Mouse (Mus musculus) intestine, embryonic 14.5 days (tissue): Measurements from ENCODE around the gene Mapk12. TPM values are rescaled to one million over a fixed set of nuclear protein-coding genes. Genes with fewer than 3 reads are reported as not detected.

ENCODE experiments used
- ATAC-seq: fragments of 200-750 bp; cut with Nextera tagmentation; replicated peaks from 2 replicates; pipeline ENCODE4 v1.8.0; 2017; ENCODE audit warnings: low read depth, moderate number of reproducible peaks, moderate TSS enrichment, moderate library complexity; ENCODE audit not compliant: low FRiP score, low TSS enrichment
- DNase-seq: peaks from one replicate; pipeline ENCODE4 v3.0.0-alpha.2; 2018; ENCODE audit warnings: low spot score
- H3K27ac ChIP-seq: fragments of 300-500 bp; sonication (generic); 2 replicates; pipeline ENCODE4 v1.5.1; 2014; ENCODE audit warnings: low read depth, mild to moderate bottlenecking, control low read depth
- H3K27me3 ChIP-seq: fragments of 300-500 bp; sonication (generic); replicated peaks from 2 replicates; pipeline ENCODE4 v1.6.1; 2014; ENCODE audit warnings: low read length, control low read depth; ENCODE audit not compliant: control insufficient read depth, insufficient read depth
- H3K36me3 ChIP-seq: fragments of 300-500 bp; sonication (generic); 2 replicates; pipeline ENCODE4 v1.6.1; 2014; ENCODE audit warnings: low read length, control low read depth; ENCODE audit not compliant: control insufficient read depth, insufficient read depth
- H3K4me1 ChIP-seq: fragments of 300-500 bp; sonication (generic); replicated peaks from 2 replicates; pipeline ENCODE4 v1.6.1; 2014; ENCODE audit warnings: low read length, control low read depth, mixed read lengths; ENCODE audit not compliant: control insufficient read depth, insufficient read depth
- H3K4me2 ChIP-seq: fragments of 300-500 bp; sonication (generic); 2 replicates; pipeline ENCODE4 v1.6.1; 2014; ENCODE audit warnings: low read length
- H3K4me3 ChIP-seq: fragments of 300-500 bp; sonication (generic); 2 replicates; pipeline ENCODE4 v1.5.1; 2014; ENCODE audit warnings: low read depth, low read length, control low read depth, mixed read lengths
- H3K9ac ChIP-seq: fragments of 300-500 bp; sonication (generic); 2 replicates; pipeline ENCODE4 v1.6.1; 2014; ENCODE audit warnings: mild to moderate bottlenecking, low read length
- H3K9me3 ChIP-seq: fragments of 300-500 bp; sonication (generic); 2 replicates; pipeline ENCODE4 v1.6.1; 2016; ENCODE audit warnings: low read length, control low read depth; ENCODE audit not compliant: control insufficient read depth
- WGBS: fragments of 180-500 bp; shearing (Covaris S2); extraction: QIAGEN DNeasy Blood & Tissue Kit; methylation state at CpG from one replicate; pipeline ENCODE4 v1.1.7; 2014; 5-methylcytosine and 5-hydroxymethylcytosine counted together
- polyA plus RNA-seq: library from polyadenylated mRNA; unstranded; fragments of >200 nt; fragmentation: Nextera tagmentation; extraction: Ambion mirVana; gene quantifications from 2 replicates; pipeline ENCODE4 v1.2.1, GENCODE M21; 2014

Gene Mapk12
- polyA plus RNA-seq, 1 experiment from 2014 or later: 4.5 TPM

DNA sequence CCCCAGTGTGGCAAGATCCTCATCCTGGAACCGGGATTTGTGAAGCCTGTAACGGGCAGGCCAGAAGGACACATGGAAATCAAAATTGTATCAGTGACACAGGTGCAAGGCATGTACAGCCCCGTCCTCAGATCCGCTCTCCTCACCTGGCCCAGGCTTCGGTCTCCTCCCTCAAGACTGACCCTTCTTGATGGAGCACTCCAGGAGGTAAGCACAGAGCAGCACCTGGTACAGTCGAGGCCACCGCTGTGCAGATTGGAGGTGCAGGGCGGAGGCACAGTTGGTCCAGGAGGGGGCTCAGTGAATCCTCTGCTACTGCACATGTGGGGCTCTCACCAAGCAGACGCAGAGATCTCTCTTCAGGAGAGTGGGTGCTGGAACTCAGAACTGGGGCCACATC is 15.2 kb downstream of the Mapk12 start:
- H3K27ac ChIP-seq: no peak overlapping the region
- peaks cover 11% of the 10 kb centered on the region; the same call in 1 of the 2 replicates for H3K36me3 ChIP-seq
- 93% methylated on average over 9 of the region's 9 CpGs for WGBS
- H3K4me2 ChIP-seq: no peak overlapping the region
- no peaks in the 10 kb centered on the region for H3K27me3 ChIP-seq
- H3K4me3 ChIP-seq: no peak overlapping the region
- peaks cover 31% of the 10 kb centered on the region for H3K4me1 ChIP-seq
- H3K9ac ChIP-seq: no peak overlapping the region
- no peaks in the 10 kb centered on the region for H3K9me3 ChIP-seq
- ATAC-seq: no peak
- DNase-seq: no peak

DNA sequence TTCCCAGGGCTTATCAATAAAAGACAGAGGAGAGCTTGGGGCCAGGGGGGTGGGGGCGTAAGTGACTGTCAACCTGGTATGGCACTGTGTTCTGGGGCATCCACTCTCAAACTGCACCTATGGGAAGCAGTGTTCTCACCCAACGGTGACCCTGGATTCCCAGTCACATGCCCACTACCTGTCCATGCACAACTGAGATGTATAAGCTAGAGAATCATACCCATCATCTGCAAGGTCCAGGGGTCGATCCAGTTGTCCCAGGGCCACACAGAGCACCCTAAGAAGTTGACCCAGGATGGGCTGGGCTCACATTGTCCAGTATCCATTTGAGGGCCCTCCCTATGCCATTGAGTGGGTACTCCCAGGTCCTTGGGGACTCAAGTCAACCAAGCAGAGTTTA is 16.2 kb downstream of the Mapk12 start:
- H3K4me1 ChIP-seq: peaks cover 34% of the 10 kb centered on the region
- whole genome bisulfite sequencing: 91% methylated on average over 3 of the region's 3 CpGs
- H3K27me3 ChIP-seq: no peaks in the 10 kb centered on the region
- no peaks in the 10 kb centered on the region for H3K9me3 ChIP-seq
- peaks cover 11% of the 10 kb centered on the region; the same call in 1 of the 2 replicates for H3K36me3 ChIP-seq
- H3K9ac ChIP-seq: no peak overlapping the region
- no peak overlapping the region for H3K4me2 ChIP-seq
- DNase-seq: no peak
- H3K4me3 ChIP-seq: no peak overlapping the region
- no peak overlapping the region for H3K27ac ChIP-seq
- ATAC-seq: no peak

DNA sequence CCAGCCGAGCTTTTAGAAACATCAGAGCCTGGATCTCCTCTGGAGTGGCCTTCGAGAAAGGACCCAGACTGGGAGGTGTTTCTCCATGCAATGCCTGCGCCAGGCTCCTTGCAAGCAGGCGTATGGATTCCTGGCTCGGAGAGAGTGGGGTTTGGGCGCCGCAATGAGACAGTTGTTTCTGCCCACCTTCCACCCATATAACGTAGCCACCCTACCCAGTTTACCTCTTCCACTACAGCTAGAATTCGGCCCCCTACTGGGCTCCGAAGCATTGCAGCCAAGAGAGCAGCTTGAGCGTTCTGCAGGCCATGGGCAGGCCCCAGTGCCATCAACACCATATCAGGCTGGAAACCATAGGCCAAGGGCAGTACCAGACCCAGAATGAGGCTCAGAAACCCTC is 16.9 kb downstream of the Mapk12 start:
- peak overlapping the region; percentile 94 for H3K4me3 ChIP-seq
- H3K27ac ChIP-seq: peak overlapping the region; percentile 45; the same call in 1 of the 2 replicates
- peaks cover 34% of the 10 kb centered on the region for H3K4me1 ChIP-seq
- no peaks in the 10 kb centered on the region for H3K27me3 ChIP-seq
- no peaks in the 10 kb centered on the region for H3K9me3 ChIP-seq
- H3K9ac ChIP-seq: peak overlapping the region; percentile 86
- ATAC-seq: 0 out of 2 replicates have a peak, but pooled peaks have one; percentile 6
- DNase-seq: peak; percentile 57
- WGBS: 32% methylated on average over 11 of the region's 11 CpGs
- H3K4me2 ChIP-seq: peak overlapping the region; percentile 88
- H3K36me3 ChIP-seq: peaks cover 11% of the 10 kb centered on the region; the same call in 1 of the 2 replicates

DNA sequence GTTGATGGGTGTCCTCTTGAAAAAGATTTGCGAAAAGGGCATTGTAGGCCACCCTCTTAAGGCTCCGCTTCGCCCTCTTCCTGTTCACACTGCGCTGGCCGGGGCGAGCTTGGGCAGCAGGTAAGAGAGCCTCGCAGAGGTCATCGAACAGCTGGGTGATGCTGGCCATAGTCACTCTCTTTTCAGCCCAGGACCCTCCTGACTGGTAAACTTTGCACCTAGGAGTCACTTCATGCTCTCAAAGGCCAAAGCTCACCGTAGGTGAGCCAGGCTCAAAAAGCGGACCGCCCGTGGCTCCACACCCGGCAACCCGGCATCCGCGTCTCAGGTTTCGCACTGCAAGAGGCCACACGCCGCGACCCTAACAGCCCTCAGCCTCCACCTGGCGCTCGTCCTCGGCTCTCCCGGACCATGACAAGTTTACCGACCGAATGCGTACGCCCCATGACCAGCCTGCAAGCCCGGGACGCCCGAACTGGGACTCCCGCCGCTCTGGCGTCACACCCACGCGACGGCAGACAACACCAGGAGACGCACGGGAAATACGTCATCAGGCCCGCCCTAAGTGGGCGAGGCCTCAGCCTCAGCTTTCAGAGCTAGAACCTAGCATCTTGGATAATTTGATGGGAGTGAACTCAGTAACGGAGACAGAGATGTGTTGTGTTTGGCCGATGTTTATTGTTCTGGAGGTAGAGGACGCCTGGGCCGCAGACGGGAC is 17.7 kb downstream of the Mapk12 start, which contains the start of gene Tubgcp6:
Gene Tubgcp6, minus strand, starts transcription at position 464 of the 718 bp plus-strand sequence.
- H3K4me1 ChIP-seq: peaks cover 31% of the 10 kb centered on the region
- ATAC-seq: peak; percentile 86
- peak within 1 kb of the TSS; percentile 94 for H3K4me3 ChIP-seq
- peak within 1 kb of the TSS; percentile 88 for H3K4me2 ChIP-seq
- under 1% methylated on average over 47 of the region's 47 CpGs for WGBS
- H3K27ac ChIP-seq: peak within 1 kb of the TSS; percentile 45; the same call in 1 of the 2 replicates
- peaks cover 17% of the 10 kb centered on the region for H3K36me3 ChIP-seq
- DNase-seq: peak; percentile 98
- no peaks in the 10 kb centered on the region for H3K9me3 ChIP-seq
- H3K27me3 ChIP-seq: no peaks in the 10 kb centered on the region
- peak within 1 kb of the TSS; percentile 86 for H3K9ac ChIP-seq

DNA sequence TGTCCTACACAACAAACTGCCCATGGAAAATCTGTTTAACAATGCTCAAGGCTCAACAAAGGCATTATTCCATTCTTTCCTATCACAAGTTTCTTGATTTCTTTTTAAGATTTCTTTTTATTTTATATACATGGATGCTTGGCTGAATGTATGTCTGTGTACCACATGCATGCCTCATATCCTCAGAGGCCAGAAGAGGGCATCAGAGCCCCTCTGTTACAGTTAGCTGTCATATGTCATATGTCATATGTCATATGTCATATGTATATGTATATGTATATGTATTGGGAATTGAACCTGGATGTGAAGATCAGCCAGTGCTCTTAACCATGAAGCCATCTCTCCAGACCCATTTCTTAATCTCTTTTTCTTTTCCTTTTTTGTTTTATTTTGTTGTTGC is 22.5 kb downstream of the Mapk12 start:
- Histone ChIP-seq H3K4me1 (peaks cover 18% of the 10 kb centered on the region), H3K36me3 (peaks cover 42% of the 10 kb centered on the region), H3K9me3 (no peaks in the 10 kb centered on the region), H3K4me2 (no peak overlapping the region), H3K27me3 (no peaks in the 10 kb centered on the region), H3K9ac (no peak overlapping the region), H3K27ac (no peak overlapping the region), H3K4me3 (no peak overlapping the region)
- ATAC-seq (no peak), DNase-seq (no peak)

DNA sequence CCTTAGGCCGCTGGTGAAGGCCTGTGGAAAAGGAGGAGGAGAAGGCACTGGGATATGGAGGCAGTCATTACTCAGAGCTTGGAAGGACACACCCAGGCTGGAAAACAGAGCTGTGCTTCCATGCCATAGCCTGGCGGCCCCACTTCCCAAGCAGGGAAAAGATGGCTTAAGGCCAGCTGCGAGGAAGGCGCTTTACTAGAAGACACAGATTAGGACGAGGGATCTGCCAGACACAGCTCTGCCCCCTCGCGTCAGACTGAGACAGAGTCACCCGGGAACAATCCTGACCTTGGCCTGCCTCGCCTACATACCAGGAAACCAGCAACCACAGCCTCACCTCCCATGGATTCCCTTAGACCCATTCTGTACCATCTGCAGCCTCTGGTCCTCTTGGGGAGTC is 30.4 kb downstream of the Mapk12 start:
- Histone ChIP-seq H3K9ac (no peak overlapping the region), H3K36me3 (peaks cover 95% of the 10 kb centered on the region), H3K9me3 (no peaks in the 10 kb centered on the region), H3K4me1 (no peaks in the 10 kb centered on the region), H3K4me3 (no peak overlapping the region), H3K4me2 (no peak overlapping the region), H3K27ac (no peak overlapping the region), H3K27me3 (no peaks in the 10 kb centered on the region)
- 79% methylated on average over 9 of the region's 9 CpGs for WGBS
- ATAC-seq (no peak), DNase-seq (no peak)

DNA sequence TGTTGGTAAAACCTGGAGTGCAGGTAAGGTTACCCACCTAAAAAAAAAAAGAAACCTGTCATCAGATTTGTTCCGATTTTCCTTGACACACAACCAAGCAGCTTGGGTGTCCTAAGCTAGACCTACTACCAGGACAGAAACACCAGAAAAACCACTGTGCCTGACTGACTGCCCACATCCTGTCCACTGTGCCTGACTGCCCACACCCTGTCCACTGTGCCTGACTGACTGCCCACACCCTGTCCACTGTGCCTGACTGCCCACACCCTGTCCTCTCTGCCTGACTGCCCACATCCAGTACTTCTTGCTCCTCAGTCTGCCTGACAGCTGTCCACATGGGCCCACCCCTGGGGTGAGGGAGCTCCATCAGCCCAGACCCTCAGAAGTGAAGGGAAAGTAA is 33.5 kb downstream of the Mapk12 start:
- H3K27ac ChIP-seq: no peak overlapping the region
- no peak overlapping the region for H3K9ac ChIP-seq
- peaks cover 95% of the 10 kb centered on the region for H3K36me3 ChIP-seq
- H3K4me2 ChIP-seq: no peak overlapping the region
- WGBS: 95% methylated on average over 1 of the region's 1 CpGs
- H3K9me3 ChIP-seq: no peaks in the 10 kb centered on the region
- DNase-seq (no peak), ATAC-seq (no peak)
- no peak overlapping the region for H3K4me3 ChIP-seq
- no peaks in the 10 kb centered on the region for H3K4me1 ChIP-seq
- no peaks in the 10 kb centered on the region for H3K27me3 ChIP-seq

DNA sequence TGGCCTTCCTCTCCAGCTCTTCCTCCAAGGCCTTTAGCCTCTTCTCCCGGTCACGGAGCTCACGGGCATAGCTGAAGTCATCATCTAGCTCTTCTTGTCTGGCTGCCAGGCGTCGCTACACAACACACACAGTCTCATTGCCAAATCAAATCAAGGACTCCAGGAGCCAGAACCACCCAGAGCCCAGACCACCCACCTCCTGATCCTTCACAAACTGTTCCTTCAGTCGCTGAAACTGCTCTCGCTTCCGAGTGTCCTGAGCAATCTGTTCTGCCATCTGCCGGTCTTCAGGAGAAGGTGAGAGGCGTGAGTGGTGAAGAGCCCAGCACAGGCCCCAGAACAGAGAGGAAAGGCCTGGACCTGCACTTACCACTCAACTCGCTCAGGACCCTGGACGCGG is 34.4 kb downstream of the Mapk12 start:
- ATAC-seq (no peak), DNase-seq (no peak)
- no peak overlapping the region for H3K4me2 ChIP-seq
- H3K27me3 ChIP-seq: no peaks in the 10 kb centered on the region
- no peak overlapping the region for H3K4me3 ChIP-seq
- no peaks in the 10 kb centered on the region for H3K4me1 ChIP-seq
- no peaks in the 10 kb centered on the region for H3K9me3 ChIP-seq
- H3K36me3 ChIP-seq: peaks cover 95% of the 10 kb centered on the region
- H3K9ac ChIP-seq: no peak overlapping the region
- H3K27ac ChIP-seq: no peak overlapping the region
- WGBS: 91% methylated on average over 13 of the region's 13 CpGs

DNA sequence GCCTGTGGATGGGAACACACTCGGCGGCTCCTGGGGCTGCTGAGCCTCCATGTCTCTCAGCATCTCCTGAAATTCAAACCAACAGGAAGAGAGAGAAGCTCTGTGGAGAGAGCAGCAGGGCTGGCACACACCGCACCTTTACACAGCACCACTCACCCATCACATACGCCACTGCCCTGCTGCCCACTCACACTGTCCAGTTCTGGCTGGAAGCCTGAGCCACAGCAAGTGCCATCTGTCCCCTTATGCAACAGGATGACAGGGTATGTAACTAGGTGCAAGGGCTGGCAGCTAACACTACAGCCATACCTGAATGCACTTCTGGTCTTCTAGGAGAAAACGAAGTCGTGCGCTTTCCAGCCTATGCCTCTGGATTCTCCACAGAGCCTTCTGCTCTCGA is 36.1 kb downstream of the Mapk12 start:
- H3K27me3 ChIP-seq: no peaks in the 10 kb centered on the region

More for the DNA sequence above, 36.1 kb downstream of the Mapk12 start:
- Histone ChIP-seq H3K9me3 (no peaks in the 10 kb centered on the region), H3K9ac (no peak overlapping the region), H3K4me1 (no peaks in the 10 kb centered on the region), H3K36me3 (peaks cover 95% of the 10 kb centered on the region), H3K27ac (no peak overlapping the region), H3K4me2 (no peak overlapping the region), H3K4me3 (no peak overlapping the region)
- ATAC-seq (no peak), DNase-seq (no peak)
- WGBS: 96% methylated on average over 8 of the region's 8 CpGs
